12 mouse cellular contexts compared by ENCODE assay signal in the genomic region with DNA sequence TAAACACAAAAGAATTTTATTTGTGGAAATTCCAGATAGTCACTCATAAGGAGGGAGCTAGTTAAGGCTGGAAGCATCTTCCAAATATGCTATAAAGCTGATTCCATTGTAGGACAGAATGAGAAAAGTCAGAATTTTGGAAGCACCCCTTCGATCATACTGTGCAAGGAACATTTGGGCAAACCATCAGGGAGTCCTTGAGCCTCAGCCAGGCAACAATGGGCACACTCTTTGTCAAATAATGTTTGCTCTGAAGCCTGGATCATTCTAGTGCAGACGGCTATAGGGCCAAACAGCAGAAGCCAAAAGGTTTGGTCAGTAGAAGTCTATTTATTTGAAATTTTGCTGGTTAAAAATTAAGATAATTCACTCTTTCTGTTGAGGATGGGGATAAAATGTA.
"Had no signal": no experiment of that assay in that cellular context is flagged by ENCODE, and none has a peak within 500 bp of the region (broad histone marks: within the 10 kb centered on the region; RNA-seq: fewer than 3 reads in every experiment).

No protein-coding gene starts in this region.

- H3K4me2 ChIP-seq: limb, embryonic 13.5 days; midbrain, embryonic 13.5 days; neural tube, embryonic 15.5 days had no signal

- H3K27me3 ChIP-seq: limb, embryonic 13.5 days; midbrain, embryonic 13.5 days; neural tube, embryonic 15.5 days had no signal

- H3K4me1 ChIP-seq: limb, embryonic 13.5 days; midbrain, embryonic 13.5 days; neural tube, embryonic 15.5 days had no signal

- H3K36me3 ChIP-seq: limb, embryonic 13.5 days; midbrain, embryonic 13.5 days; neural tube, embryonic 15.5 days had no signal

- H3K4me3 ChIP-seq: limb, embryonic 13.5 days; midbrain, embryonic 13.5 days; myocyte; neural tube, embryonic 15.5 days had no signal

- DNase-seq: kidney, postnatal 36 days; layer of hippocampus, adult 9-11 months; layer of hippocampus, postnatal 36 days; lung, adult 18-20 months; right cerebral cortex, adult 18-20 months; right cerebral cortex, postnatal 25 days; thymus, postnatal 36 days had no signal

- H3K9me3 ChIP-seq: limb, embryonic 13.5 days; midbrain, embryonic 13.5 days; neural tube, embryonic 15.5 days had no signal

- H3K9ac ChIP-seq: limb, embryonic 13.5 days; liver, embryonic 14.5 days; midbrain, embryonic 13.5 days; neural tube, embryonic 15.5 days had no signal

- ATAC-seq: midbrain, embryonic 13.5 days had no signal

- H3K27ac ChIP-seq: limb, embryonic 13.5 days; liver, embryonic 14.5 days; midbrain, embryonic 13.5 days; neural tube, embryonic 15.5 days had no signal
